Mouse (Mus musculus) ES-Bruce4 (cell line): ENCODE data around the gene Icam4.

Experiments
- CTCF ChIP-seq: IDR thresholded peaks from one replicate; pipeline ENCODE4 v1.8.1; 2011; ENCODE audit warnings: low read depth, low read length
- POLR2A ChIP-seq: IDR thresholded peaks from one replicate; pipeline ENCODE4 v1.8.1; 2011; ENCODE audit warnings: low read length; ENCODE audit not compliant: insufficient read depth

- TF ChIP-seq CTCF (no peak), POLR2A (peak; percentile 34)
Measured at GRCm38 (mm10) chr9:20983169-20983568, 46.0 kb upstream of the Icam4 start.
